Mouse (Mus musculus): ENCODE data around the gene B4galnt3. TPM values are rescaled to one million over a fixed set of nuclear protein-coding genes. Genes with fewer than 3 reads are reported as not detected.

Gene B4galnt3
- polyA plus RNA-seq, 1 experiment = 15.8 TPM

DNA sequence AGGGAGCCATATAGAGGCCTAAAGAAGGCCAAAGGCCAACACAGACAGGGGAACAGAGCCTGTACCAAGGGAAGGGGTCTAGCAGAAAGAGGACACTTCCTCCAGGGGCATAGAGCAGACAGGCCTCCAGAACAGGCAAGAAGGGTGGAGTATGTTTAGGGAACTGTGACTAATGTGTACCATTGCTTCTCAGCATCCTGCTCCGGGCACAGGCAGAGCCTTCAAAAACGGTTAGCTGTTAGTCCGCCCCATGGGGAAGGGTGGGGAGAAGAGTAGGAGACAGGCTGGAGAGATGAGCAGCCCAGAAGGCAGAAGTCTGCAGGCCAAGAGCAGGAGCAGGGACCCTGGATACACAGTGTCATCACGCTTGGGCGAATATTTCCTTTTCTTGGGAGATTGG, 105.1 kb downstream of the B4galnt3 start:
- no peaks in the 10 kb centered on the region for H3K27me3 ChIP-seq (ENCODE audit: control insufficient read depth, insufficient read depth, low read length)
- TF ChIP-seq CTCF (IDR thresholded peaks at IDR 0.05; ENCODE audit: extremely low read depth, insufficient read length, insufficient replicate concordance, low read depth, low read length) (no peak), POLR2A (IDR thresholded peaks at IDR 0.05; ENCODE audit: low read depth, low read length) (no peak)
- H3K4me3 ChIP-seq (ENCODE audit: low read depth, low read length) = no peak overlapping the region
- H3K27ac ChIP-seq (ENCODE audit: insufficient read depth, low read depth, low read length) = no peak overlapping the region
- peaks cover 18% of the 10 kb centered on the region for H3K4me1 ChIP-seq (ENCODE audit: control insufficient read depth, insufficient read depth, insufficient read length, low read length)
- no peaks in the 10 kb centered on the region for H3K36me3 ChIP-seq (ENCODE audit: control insufficient read depth, insufficient read depth, low read length)
- WGBS = 90% methylated on average over 5 of the region's 5 CpGs

DNA sequence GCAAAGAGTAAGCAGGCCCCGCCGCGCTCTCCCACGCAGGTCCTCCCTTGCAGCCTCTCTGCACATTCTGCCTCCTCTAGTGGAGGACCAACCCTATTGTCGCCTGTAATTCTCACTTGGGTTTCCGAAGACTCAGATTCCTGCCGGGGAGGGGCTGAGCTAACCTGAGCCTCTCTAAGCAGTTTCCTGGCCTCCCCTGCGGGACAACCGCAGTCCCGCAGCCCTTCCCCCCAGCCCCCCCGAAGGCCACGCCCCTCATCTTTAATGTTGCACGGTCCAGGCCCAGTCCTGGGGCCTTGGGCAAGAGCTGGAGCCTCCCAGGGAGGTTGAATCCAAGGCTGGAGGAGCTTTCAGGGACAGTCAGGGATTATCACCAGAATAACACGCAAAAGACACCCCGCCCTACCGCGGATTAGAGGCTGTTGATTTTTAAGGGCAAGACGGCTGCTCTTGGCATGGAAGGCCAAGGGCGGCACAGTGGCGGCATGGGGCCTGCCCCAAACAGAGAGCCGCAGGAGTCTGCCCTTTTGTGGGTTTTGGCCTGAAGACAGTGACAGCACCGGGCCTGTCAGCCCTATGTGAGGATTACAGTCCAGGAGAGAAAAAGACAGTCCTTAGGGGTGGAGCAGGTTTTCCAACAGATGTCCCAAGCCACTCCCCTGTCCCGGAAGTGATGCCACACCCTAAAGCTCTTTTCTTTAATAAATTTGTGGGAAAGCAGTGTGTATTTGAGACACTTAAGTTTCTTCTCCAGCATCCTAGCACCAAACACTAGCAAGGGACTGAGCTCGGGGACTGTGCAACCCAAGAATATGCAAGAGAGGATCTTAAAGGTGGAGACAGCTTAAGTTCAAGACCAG, 105.8 kb downstream of the B4galnt3 start:
- H3K27me3 ChIP-seq (ENCODE audit: control insufficient read depth, insufficient read depth, low read length) = no peaks in the 10 kb centered on the region
- peaks cover 18% of the 10 kb centered on the region for H3K4me1 ChIP-seq (ENCODE audit: control insufficient read depth, insufficient read depth, insufficient read length, low read length)
- no peak overlapping the region for H3K27ac ChIP-seq (ENCODE audit: insufficient read depth, low read depth, low read length)
- no peak for TF ChIP-seq POLR2A (IDR thresholded peaks at IDR 0.05; ENCODE audit: low read depth, low read length)
- TF ChIP-seq CTCF (IDR thresholded peaks at IDR 0.05; ENCODE audit: extremely low read depth, insufficient read length, insufficient replicate concordance, low read depth, low read length) = no peak
- H3K36me3 ChIP-seq (ENCODE audit: control insufficient read depth, insufficient read depth, low read length) = no peaks in the 10 kb centered on the region
- WGBS = 65% methylated on average over 24 of the region's 24 CpGs
- no peak overlapping the region for H3K4me3 ChIP-seq (ENCODE audit: low read depth, low read length)

DNA sequence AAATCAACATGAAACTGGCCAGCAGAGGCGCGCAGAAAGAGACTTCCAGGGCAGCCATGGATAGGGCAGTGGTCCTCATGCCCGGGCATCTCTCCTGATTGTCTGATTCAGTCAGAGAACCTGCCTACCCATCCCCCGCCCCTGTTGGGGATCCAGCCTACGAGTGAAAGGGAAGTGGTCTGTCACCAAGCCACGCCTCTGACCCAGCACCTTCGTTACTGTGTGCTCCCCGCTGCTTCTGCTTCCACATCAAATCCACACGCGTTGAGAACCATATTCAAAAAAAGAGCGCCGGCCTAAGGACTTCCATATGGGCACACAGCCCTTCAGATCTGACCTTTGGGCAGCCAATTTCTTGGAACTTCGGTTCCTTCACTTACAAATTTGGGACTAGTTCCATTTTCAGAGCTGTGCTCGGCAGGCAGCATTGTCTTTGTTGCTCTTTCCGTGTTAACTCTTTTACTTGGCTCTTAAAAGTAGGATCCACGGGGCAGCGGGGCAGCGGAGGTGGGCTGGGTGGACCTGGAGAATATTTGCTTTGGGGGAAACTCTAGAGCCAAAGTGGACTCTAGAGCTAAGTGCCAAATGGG, 106.7 kb downstream of the B4galnt3 start:
- H3K27me3 ChIP-seq (ENCODE audit: control insufficient read depth, insufficient read depth, low read length) = no peaks in the 10 kb centered on the region
- TF ChIP-seq CTCF (IDR thresholded peaks at IDR 0.05; ENCODE audit: extremely low read depth, insufficient read length, insufficient replicate concordance, low read depth, low read length) = no peak
- no peak for TF ChIP-seq POLR2A (IDR thresholded peaks at IDR 0.05; ENCODE audit: low read depth, low read length)
- H3K4me1 ChIP-seq (ENCODE audit: control insufficient read depth, insufficient read depth, insufficient read length, low read length) = peaks cover 12% of the 10 kb centered on the region
- WGBS = 55% methylated on average over 18 of the region's 18 CpGs
- H3K4me3 ChIP-seq (ENCODE audit: low read depth, low read length) = peak overlapping the region; percentile 28
- H3K27ac ChIP-seq (ENCODE audit: insufficient read depth, low read depth, low read length) = peak overlapping the region; percentile 55
- H3K36me3 ChIP-seq (ENCODE audit: control insufficient read depth, insufficient read depth, low read length) = no peaks in the 10 kb centered on the region

DNA sequence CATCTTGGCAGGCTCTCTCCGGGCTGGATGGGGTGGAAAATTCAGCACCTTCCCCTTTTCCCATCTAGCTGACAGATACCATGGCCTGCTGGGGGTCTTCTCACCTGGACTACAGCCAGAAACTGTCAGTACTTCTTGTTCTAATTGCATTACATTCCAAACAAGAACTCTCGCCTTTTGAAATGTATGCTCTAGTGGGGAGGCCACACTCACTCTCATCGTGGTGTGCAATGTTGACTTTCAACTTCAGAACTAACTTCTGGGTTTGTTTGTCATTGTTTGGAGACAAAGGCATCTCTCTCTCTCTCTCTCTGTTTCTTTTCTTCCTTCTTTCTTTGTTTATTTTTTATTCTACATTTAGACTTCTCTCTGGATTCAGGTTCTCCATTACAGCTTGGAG, 107.8 kb downstream of the B4galnt3 start:
- 57% methylated on average over 3 of the region's 3 CpGs for WGBS
- Histone ChIP-seq H3K36me3 (ENCODE audit: control insufficient read depth, insufficient read depth, low read length) (no peaks in the 10 kb centered on the region), H3K4me3 (ENCODE audit: low read depth, low read length) (no peak overlapping the region), H3K27me3 (ENCODE audit: control insufficient read depth, insufficient read depth, low read length) (no peaks in the 10 kb centered on the region), H3K4me1 (ENCODE audit: control insufficient read depth, insufficient read depth, insufficient read length, low read length) (peaks cover 8% of the 10 kb centered on the region), H3K27ac (ENCODE audit: insufficient read depth, low read depth, low read length) (no peak overlapping the region)
- TF ChIP-seq CTCF (IDR thresholded peaks at IDR 0.05; ENCODE audit: extremely low read depth, insufficient read length, insufficient replicate concordance, low read depth, low read length) (no peak), POLR2A (IDR thresholded peaks at IDR 0.05; ENCODE audit: low read depth, low read length) (no peak)

DNA sequence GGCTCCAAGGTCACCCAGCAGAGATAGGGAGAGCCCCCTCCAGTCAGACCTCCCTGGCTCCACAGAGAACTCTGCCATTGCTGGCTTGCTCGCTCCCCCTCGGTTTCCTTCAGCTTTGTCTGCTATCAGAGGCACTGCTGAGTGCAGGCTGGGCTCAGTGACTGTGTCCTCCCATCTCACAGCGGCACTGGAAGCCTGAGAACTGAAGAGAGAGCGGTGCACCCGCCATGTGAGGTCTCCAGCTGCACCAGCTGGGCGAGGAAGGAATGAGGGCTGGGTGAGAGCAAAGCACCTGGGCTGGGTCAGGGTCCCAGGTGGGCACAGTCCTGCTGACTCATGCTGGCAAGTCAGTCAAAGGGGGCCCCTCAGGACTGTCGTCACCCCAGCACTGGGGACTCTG, 108.6 kb downstream of the B4galnt3 start:
- Histone ChIP-seq H3K4me3 (ENCODE audit: low read depth, low read length) (no peak overlapping the region), H3K27ac (ENCODE audit: insufficient read depth, low read depth, low read length) (no peak overlapping the region), H3K27me3 (ENCODE audit: control insufficient read depth, insufficient read depth, low read length) (no peaks in the 10 kb centered on the region), H3K36me3 (ENCODE audit: control insufficient read depth, insufficient read depth, low read length) (no peaks in the 10 kb centered on the region), H3K4me1 (ENCODE audit: control insufficient read depth, insufficient read depth, insufficient read length, low read length) (peaks cover 8% of the 10 kb centered on the region)
- 76% methylated on average over 7 of the region's 7 CpGs for WGBS
- TF ChIP-seq CTCF (IDR thresholded peaks at IDR 0.05; ENCODE audit: extremely low read depth, insufficient read length, insufficient replicate concordance, low read depth, low read length) (no peak), POLR2A (IDR thresholded peaks at IDR 0.05; ENCODE audit: low read depth, low read length) (no peak)

DNA sequence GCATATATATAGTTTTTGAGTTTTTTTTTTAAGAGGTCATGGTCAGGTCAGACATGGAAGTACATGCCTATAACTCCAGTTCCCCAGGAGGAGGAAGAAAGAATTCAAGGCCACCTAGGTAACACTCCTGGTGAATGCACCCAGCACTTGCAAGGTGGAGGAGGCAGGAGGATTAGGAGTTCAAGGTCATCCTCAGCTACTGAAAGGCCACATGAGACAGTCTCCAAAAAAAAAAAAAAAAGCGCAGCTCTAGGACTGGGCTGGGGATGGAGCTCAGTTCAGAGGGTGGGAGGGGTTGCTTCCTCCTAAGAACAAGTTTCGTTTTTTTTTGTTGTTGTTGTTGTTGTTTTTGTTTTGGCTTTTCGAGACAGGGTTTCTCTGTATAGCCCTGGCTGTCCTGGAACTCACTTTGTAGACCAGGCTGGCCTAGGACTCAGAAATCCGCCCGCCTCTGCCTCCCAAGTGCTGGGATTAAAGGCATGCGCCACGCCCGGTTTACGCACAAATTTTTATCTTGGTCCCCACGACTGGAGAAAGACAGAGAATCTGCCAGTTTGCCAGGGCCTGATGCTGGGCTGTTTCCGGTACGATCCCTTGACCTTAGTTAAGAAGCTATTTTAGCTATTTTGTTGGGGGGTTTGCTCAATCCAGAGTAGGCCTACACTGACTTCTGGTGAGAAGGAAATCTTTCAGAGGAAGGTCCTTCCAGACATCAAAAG, 109.2 kb downstream of the B4galnt3 start:
- Histone ChIP-seq H3K4me3 (ENCODE audit: low read depth, low read length) (no peak overlapping the region), H3K27ac (ENCODE audit: insufficient read depth, low read depth, low read length) (no peak overlapping the region), H3K4me1 (ENCODE audit: control insufficient read depth, insufficient read depth, insufficient read length, low read length) (peaks cover 8% of the 10 kb centered on the region), H3K36me3 (ENCODE audit: control insufficient read depth, insufficient read depth, low read length) (no peaks in the 10 kb centered on the region), H3K27me3 (ENCODE audit: control insufficient read depth, insufficient read depth, low read length) (no peaks in the 10 kb centered on the region)
- TF ChIP-seq POLR2A (IDR thresholded peaks at IDR 0.05; ENCODE audit: low read depth, low read length) (no peak), CTCF (IDR thresholded peaks at IDR 0.05; ENCODE audit: extremely low read depth, insufficient read length, insufficient replicate concordance, low read depth, low read length) (no peak)
- WGBS = 87% methylated on average over 12 of the region's 12 CpGs

DNA sequence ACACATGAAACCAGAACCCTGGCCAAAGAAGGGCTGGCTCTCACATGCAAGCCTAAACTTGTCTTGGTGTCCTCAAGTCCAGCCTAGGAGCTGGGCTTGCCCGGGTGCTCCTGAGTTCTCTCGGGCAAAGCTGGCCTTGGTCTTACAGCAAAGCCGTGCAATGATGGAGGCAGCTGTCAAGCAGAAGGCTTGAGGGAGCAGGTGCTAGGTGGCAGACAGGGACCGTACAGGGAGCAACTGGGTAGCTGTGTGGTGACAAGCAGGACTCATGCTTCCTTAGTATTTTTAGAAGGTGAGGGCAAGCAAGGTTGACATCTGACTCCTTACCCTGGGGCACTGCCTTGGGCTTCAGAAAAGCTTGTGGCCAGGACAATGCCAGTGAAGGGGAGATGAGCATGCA, 110.6 kb downstream of the B4galnt3 start:
- H3K27ac ChIP-seq (ENCODE audit: insufficient read depth, low read depth, low read length) = no peak overlapping the region
- no peak overlapping the region for H3K4me3 ChIP-seq (ENCODE audit: low read depth, low read length)
- peaks cover 4% of the 10 kb centered on the region; the same call in 1 of the 2 replicates for H3K4me1 ChIP-seq (ENCODE audit: control insufficient read depth, insufficient read depth, insufficient read length, low read length)
- no peaks in the 10 kb centered on the region for H3K36me3 ChIP-seq (ENCODE audit: control insufficient read depth, insufficient read depth, low read length)
- no peak for TF ChIP-seq POLR2A (IDR thresholded peaks at IDR 0.05; ENCODE audit: low read depth, low read length)
- no peak for TF ChIP-seq CTCF (IDR thresholded peaks at IDR 0.05; ENCODE audit: extremely low read depth, insufficient read length, insufficient replicate concordance, low read depth, low read length)
- WGBS = 96% methylated on average over 4 of the region's 4 CpGs
- no peaks in the 10 kb centered on the region for H3K27me3 ChIP-seq (ENCODE audit: control insufficient read depth, insufficient read depth, low read length)

All from small intestine, adult 2 months (tissue).